Mouse (Mus musculus): ENCODE measurements at regions not wholly inside any gene's neighbourhood (a gene's known extent, or its start where the extent isn't known, plus 50 kb on each side); places are given as distances from the start of the nearest gene placed in this dataset.

GRCm38 (mm10) chr7:35989456-35989855, 186.7 kb upstream of the Zfp507 start:
- Histone ChIP-seq H3K4me3 (ENCODE audit: control insufficient read depth, insufficient read depth, low read length) (no peak overlapping the region), H3K4me1 (replicated peaks; ENCODE audit: control insufficient read depth, insufficient read depth, low read length) (no peaks in the 10 kb centered on the region), H3K27ac (ENCODE audit: control insufficient read depth, insufficient read depth, low read length) (no peak overlapping the region), H3K36me3 (ENCODE audit: control insufficient read depth, insufficient read depth, low read length) (no peaks in the 10 kb centered on the region), H3K27me3 (ENCODE audit: control insufficient read depth, insufficient read depth, low read length) (no peaks in the 10 kb centered on the region)
- no peak for DNase-seq
- WGBS = 94% methylated on average over 8 of the region's 8 CpGs
- TF ChIP-seq POLR2A (IDR thresholded peaks at IDR 0.05; ENCODE audit: control insufficient read depth, extremely low read depth, insufficient read depth, low read length, poor library complexity) (no peak), CTCF (IDR thresholded peaks at IDR 0.05; ENCODE audit: borderline replicate concordance, control insufficient read depth, extremely low read depth, insufficient read depth, low read length, poor library complexity) (no peak)

- Histone ChIP-seq H3K27me3 (ENCODE audit: control insufficient read depth, insufficient read depth, low read length) (no peaks in the 10 kb centered on the region), H3K4me1 (replicated peaks; ENCODE audit: control insufficient read depth, insufficient read depth, low read length) (no peaks in the 10 kb centered on the region), H3K36me3 (ENCODE audit: control insufficient read depth, insufficient read depth, low read length) (no peaks in the 10 kb centered on the region), H3K27ac (ENCODE audit: control insufficient read depth, insufficient read depth, low read length) (no peak overlapping the region), H3K4me3 (ENCODE audit: control insufficient read depth, insufficient read depth, low read length) (no peak overlapping the region)
- WGBS = 90% methylated on average over 13 of the region's 13 CpGs
- no peak for DNase-seq
- TF ChIP-seq CTCF (IDR thresholded peaks at IDR 0.05; ENCODE audit: borderline replicate concordance, control insufficient read depth, extremely low read depth, insufficient read depth, low read length, poor library complexity) (no peak), POLR2A (IDR thresholded peaks at IDR 0.05; ENCODE audit: control insufficient read depth, extremely low read depth, insufficient read depth, low read length, poor library complexity) (no peak)
Measured at GRCm38 (mm10) chr7:35988449-35989109, 185.8 kb upstream of the Zfp507 start.

DNA sequence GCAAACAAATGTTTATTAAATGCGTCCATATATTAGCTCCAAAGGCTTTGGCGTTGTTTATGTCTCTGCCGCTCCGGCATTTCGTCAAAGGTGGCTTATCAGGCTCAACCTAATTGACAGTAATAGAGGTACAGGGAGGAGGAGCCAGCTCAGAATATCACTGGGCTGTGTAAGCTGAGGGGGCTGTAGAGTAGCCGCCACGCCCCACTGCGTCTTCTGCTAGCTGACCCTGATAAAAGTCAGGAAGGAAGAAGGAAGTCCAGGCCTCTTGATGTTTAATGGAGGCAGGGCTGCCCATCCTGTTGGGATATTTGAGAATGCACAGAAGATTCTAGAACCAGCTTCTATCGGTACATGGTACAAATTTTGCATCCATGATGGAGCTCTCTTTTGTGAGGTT, 175.2 kb upstream of the Zfp507 start:
- no peaks in the 10 kb centered on the region for H3K4me1 ChIP-seq (replicated peaks; ENCODE audit: control insufficient read depth, insufficient read depth, low read length)
- no peak overlapping the region for H3K4me3 ChIP-seq (ENCODE audit: control insufficient read depth, insufficient read depth, low read length)
- H3K27me3 ChIP-seq (ENCODE audit: control insufficient read depth, insufficient read depth, low read length) = no peaks in the 10 kb centered on the region
- H3K36me3 ChIP-seq (ENCODE audit: control insufficient read depth, insufficient read depth, low read length) = no peaks in the 10 kb centered on the region
- 88% methylated on average over 9 of the region's 9 CpGs for WGBS
- H3K27ac ChIP-seq (ENCODE audit: control insufficient read depth, insufficient read depth, low read length) = no peak overlapping the region
- no peak for DNase-seq
- TF ChIP-seq POLR2A (IDR thresholded peaks at IDR 0.05; ENCODE audit: control insufficient read depth, extremely low read depth, insufficient read depth, low read length, poor library complexity) = no peak
- TF ChIP-seq CTCF (IDR thresholded peaks at IDR 0.05; ENCODE audit: borderline replicate concordance, control insufficient read depth, extremely low read depth, insufficient read depth, low read length, poor library complexity) = no peak

- TF ChIP-seq CTCF (IDR thresholded peaks at IDR 0.05; ENCODE audit: borderline replicate concordance, control insufficient read depth, extremely low read depth, insufficient read depth, low read length, poor library complexity) (no peak), POLR2A (IDR thresholded peaks at IDR 0.05; ENCODE audit: control insufficient read depth, extremely low read depth, insufficient read depth, low read length, poor library complexity) (no peak)
- Histone ChIP-seq H3K27ac (ENCODE audit: control insufficient read depth, insufficient read depth, low read length) (no peak overlapping the region), H3K27me3 (ENCODE audit: control insufficient read depth, insufficient read depth, low read length) (no peaks in the 10 kb centered on the region), H3K4me1 (replicated peaks; ENCODE audit: control insufficient read depth, insufficient read depth, low read length) (no peaks in the 10 kb centered on the region), H3K4me3 (ENCODE audit: control insufficient read depth, insufficient read depth, low read length) (no peak overlapping the region), H3K36me3 (ENCODE audit: control insufficient read depth, insufficient read depth, low read length) (no peaks in the 10 kb centered on the region)
- no peak for DNase-seq
- 61% methylated on average over 5 of the region's 5 CpGs for WGBS
Measured at GRCm38 (mm10) chr7:35958731-35959130, 155.9 kb upstream of the Zfp507 start.

- H3K4me3 ChIP-seq (ENCODE audit: control insufficient read depth, insufficient read depth, low read length) = no peak overlapping the region
- no peaks in the 10 kb centered on the region for H3K27me3 ChIP-seq (ENCODE audit: control insufficient read depth, insufficient read depth, low read length)
- H3K36me3 ChIP-seq (ENCODE audit: control insufficient read depth, insufficient read depth, low read length) = no peaks in the 10 kb centered on the region
- no peak for TF ChIP-seq CTCF (IDR thresholded peaks at IDR 0.05; ENCODE audit: borderline replicate concordance, control insufficient read depth, extremely low read depth, insufficient read depth, low read length, poor library complexity)
- no peak for TF ChIP-seq POLR2A (IDR thresholded peaks at IDR 0.05; ENCODE audit: control insufficient read depth, extremely low read depth, insufficient read depth, low read length, poor library complexity)
- no peak for DNase-seq
- no peak overlapping the region for H3K27ac ChIP-seq (ENCODE audit: control insufficient read depth, insufficient read depth, low read length)
- no peaks in the 10 kb centered on the region for H3K4me1 ChIP-seq (replicated peaks; ENCODE audit: control insufficient read depth, insufficient read depth, low read length)
- 23% methylated on average over 2 of the region's 2 CpGs for WGBS
Measured at GRCm38 (mm10) chr7:35958052-35958451, 155.2 kb upstream of the Zfp507 start.

- TF ChIP-seq CTCF (IDR thresholded peaks at IDR 0.05; ENCODE audit: borderline replicate concordance, control insufficient read depth, extremely low read depth, insufficient read depth, low read length, poor library complexity) (no peak), POLR2A (IDR thresholded peaks at IDR 0.05; ENCODE audit: control insufficient read depth, extremely low read depth, insufficient read depth, low read length, poor library complexity) (no peak)
- Histone ChIP-seq H3K27ac (ENCODE audit: control insufficient read depth, insufficient read depth, low read length) (no peak overlapping the region), H3K4me3 (ENCODE audit: control insufficient read depth, insufficient read depth, low read length) (no peak overlapping the region), H3K36me3 (ENCODE audit: control insufficient read depth, insufficient read depth, low read length) (no peaks in the 10 kb centered on the region), H3K4me1 (replicated peaks; ENCODE audit: control insufficient read depth, insufficient read depth, low read length) (no peaks in the 10 kb centered on the region), H3K27me3 (ENCODE audit: control insufficient read depth, insufficient read depth, low read length) (no peaks in the 10 kb centered on the region)
- DNase-seq = no peak
- 56% methylated on average over 6 of the region's 6 CpGs for WGBS
Measured at GRCm38 (mm10) chr7:35948794-35949193, 146.0 kb upstream of the Zfp507 start.

DNA sequence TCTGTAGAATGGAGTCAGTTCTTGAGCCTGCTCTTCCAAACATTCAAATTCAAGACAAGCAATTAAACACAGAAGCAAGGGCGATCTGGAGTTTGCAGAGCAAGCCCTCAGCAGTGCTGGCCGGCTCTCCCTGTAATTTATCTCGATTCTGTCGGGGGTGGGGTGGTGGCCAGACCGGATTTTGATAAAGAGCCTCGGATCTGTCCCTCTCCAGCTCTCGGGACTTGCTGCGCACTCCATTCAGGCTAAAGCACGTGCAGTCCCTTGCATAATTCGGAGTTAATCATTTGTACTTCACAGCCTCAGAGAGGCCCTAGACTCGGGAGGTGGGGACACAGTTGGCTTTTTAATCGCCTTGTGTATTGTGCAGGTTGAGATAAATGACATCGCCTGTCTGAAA, 145.6 kb upstream of the Zfp507 start:
- no peak overlapping the region for H3K4me3 ChIP-seq (ENCODE audit: control insufficient read depth, insufficient read depth, low read length)

More for the DNA sequence above, 145.6 kb upstream of the Zfp507 start:
- Histone ChIP-seq H3K36me3 (ENCODE audit: control insufficient read depth, insufficient read depth, low read length) (no peaks in the 10 kb centered on the region), H3K27ac (ENCODE audit: control insufficient read depth, insufficient read depth, low read length) (no peak overlapping the region), H3K4me1 (replicated peaks; ENCODE audit: control insufficient read depth, insufficient read depth, low read length) (no peaks in the 10 kb centered on the region), H3K27me3 (ENCODE audit: control insufficient read depth, insufficient read depth, low read length) (no peaks in the 10 kb centered on the region)
- 14% methylated on average over 13 of the region's 13 CpGs for WGBS
- no peak for TF ChIP-seq POLR2A (IDR thresholded peaks at IDR 0.05; ENCODE audit: control insufficient read depth, extremely low read depth, insufficient read depth, low read length, poor library complexity)
- no peak for TF ChIP-seq CTCF (IDR thresholded peaks at IDR 0.05; ENCODE audit: borderline replicate concordance, control insufficient read depth, extremely low read depth, insufficient read depth, low read length, poor library complexity)
- DNase-seq = no peak

All from thymus, adult 2 months (tissue).